In the genomic region with DNA sequence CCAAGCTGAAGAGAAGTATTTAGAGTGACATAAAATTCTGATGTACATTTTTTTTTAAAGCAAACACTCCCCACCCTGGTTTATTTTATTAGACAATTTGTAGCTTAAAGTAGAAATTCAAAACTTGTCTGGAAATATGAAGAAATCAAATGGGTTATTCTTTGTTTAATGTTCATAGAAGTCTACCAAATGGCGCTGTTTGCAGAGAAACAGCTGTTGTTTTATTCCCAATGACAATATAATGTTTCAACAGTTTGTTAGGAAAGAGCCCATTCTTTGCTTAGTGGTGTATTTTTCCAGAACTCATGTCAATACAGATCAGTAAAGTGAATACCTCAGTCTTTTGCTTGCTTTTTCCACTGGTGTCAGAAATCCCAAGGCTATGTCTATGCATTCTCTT, we compare ENCODE assay signal across 24 mouse cellular contexts.
DNase-seq lines count a peak whose midpoint lies in the region; ATAC-seq and TF ChIP-seq lines count a peak whose summit lies in the region.
"Had no signal": no experiment of that assay in that cellular context is flagged by ENCODE, and none has a peak within 500 bp of the region (broad histone marks: within the 10 kb centered on the region; RNA-seq: fewer than 3 reads in every experiment).

No protein-coding gene starts in this region.

- no peak for ATAC-seq in lung, embryonic 14.5 days (ENCODE audit: insufficient read depth)
- ATAC-seq: activated CD4-positive, CD25-positive, alpha-beta regulatory T cell, adult 4 months; forebrain, embryonic 14.5 days; Patski had no signal

- TF ChIP-seq POLR2A in lung, adult 2 months (IDR thresholded peaks at IDR 0.05; ENCODE audit: borderline replicate concordance, extremely low read depth, low read depth, low read length) = no peak

- DNase-seq in layer of hippocampus, adult 11-12 months (ENCODE audit: low spot score) = peak; percentile 5
- DNase-seq in layer of hippocampus, adult 8-10 months (ENCODE audit: low spot score in 2 of 2) = no peak
- peak; percentile 85 for DNase-seq in lung, embryonic 14.5 days
- no peak for DNase-seq in lung, adult 2 months
- peak; percentile 7 for DNase-seq in lung, postnatal 10 days
- peak; percentile 38 for DNase-seq in lung, postnatal 36 days
- no peak for DNase-seq in urinary bladder, postnatal 14 days (ENCODE audit: low spot score)
- DNase-seq: adrenal gland, postnatal 14 days; cerebellum, adult 18-20 months; cerebellum, adult 9-11 months; cerebellum, postnatal 36 days; gastrocnemius, postnatal 10 days; heart, adult 18-20 months; heart, postnatal 10 days; heart, postnatal 4 days had no signal

- H3K4me2 ChIP-seq in lung, embryonic 14.5 days = no peak overlapping the region
- H3K4me2 ChIP-seq: embryonic facial prominence, embryonic 15.5 days; hindbrain, embryonic 13.5 days had no signal

- no peak overlapping the region for H3K4me3 ChIP-seq in lung, embryonic 14.5 days (ENCODE audit: low read depth, low read length)
- no peak overlapping the region for H3K4me3 ChIP-seq in lung, adult 2 months (replicated peaks; ENCODE audit: extremely low read depth, low read depth, low read length)
- H3K4me3 ChIP-seq: embryonic facial prominence, embryonic 15.5 days; erythroblast, embryonic 14.5 days; forebrain, embryonic 10.5 days; heart, embryonic 10.5 days; hindbrain, embryonic 13.5 days had no signal

- no peak for TF ChIP-seq CTCF in lung, embryonic 14.5 days (IDR thresholded peaks at IDR 0.05; ENCODE audit: low read depth)
- TF ChIP-seq CTCF in lung, adult 2 months (IDR thresholded peaks at IDR 0.05; ENCODE audit: insufficient read depth, low read length) = no peak

- H3K36me3 ChIP-seq in lung, embryonic 14.5 days (ENCODE audit: insufficient read depth) = no peaks in the 10 kb centered on the region
- H3K36me3 ChIP-seq: embryonic facial prominence, embryonic 15.5 days; forebrain, embryonic 10.5 days; heart, embryonic 10.5 days; hindbrain, embryonic 13.5 days had no signal

- no peaks in the 10 kb centered on the region for H3K9me3 ChIP-seq in lung, embryonic 14.5 days (ENCODE audit: low read depth, low read length)
- H3K9me3 ChIP-seq: embryonic facial prominence, embryonic 15.5 days; forebrain, embryonic 10.5 days; heart, embryonic 10.5 days; hindbrain, embryonic 13.5 days had no signal

- no peaks in the 10 kb centered on the region for H3K4me1 ChIP-seq in lung, embryonic 14.5 days (ENCODE audit: insufficient read depth)
- no peaks in the 10 kb centered on the region for H3K4me1 ChIP-seq in lung, adult 2 months (ENCODE audit: control insufficient read depth, insufficient read depth, low read length)
- H3K4me1 ChIP-seq: embryonic facial prominence, embryonic 15.5 days; forebrain, embryonic 10.5 days; heart, embryonic 10.5 days; hindbrain, embryonic 13.5 days had no signal

- no peak overlapping the region for H3K27ac ChIP-seq in lung, embryonic 14.5 days (ENCODE audit: low read depth)
- H3K27ac ChIP-seq: embryonic facial prominence, embryonic 15.5 days; forebrain, embryonic 10.5 days; heart, embryonic 10.5 days; hindbrain, embryonic 13.5 days had no signal

- H3K27me3 ChIP-seq in lung, embryonic 14.5 days (ENCODE audit: insufficient read depth, low read length) = no peaks in the 10 kb centered on the region
- H3K27me3 ChIP-seq: CH12.LX; embryonic facial prominence, embryonic 15.5 days; hindbrain, embryonic 13.5 days; Patski had no signal

- no peak overlapping the region for H3K9ac ChIP-seq in lung, embryonic 14.5 days
- H3K9ac ChIP-seq: embryonic facial prominence, embryonic 15.5 days; hindbrain, embryonic 13.5 days had no signal

- WGBS in lung, embryonic 14.5 days = 40% methylated on average over 1 of the region's 1 CpGs
- 64% methylated on average over 1 of the region's 1 CpGs for WGBS in lung, adult 2 months

Comparison
In these comparisons a context has a peak if more than half of its experiments do, and no peak if none do; other contexts are left out.
1. DNase-seq: peak in layer of hippocampus, adult 11-12 months (single experiment), lung, embryonic 14.5 days (single experiment), lung, postnatal 10 days (single experiment) and lung, postnatal 36 days (single experiment); none in layer of hippocampus, adult 8-10 months (0 of 2), lung, adult 2 months (single experiment) and urinary bladder, postnatal 14 days (single experiment).